Mouse (Mus musculus) embryonic fibroblast, embryonic 13.5 days (primary cell): ENCODE measurements around the gene Atxn7l1.

Experiments used
- CTCF ChIP-seq: IDR thresholded peaks from 2 replicates; pipeline ENCODE4 v1.5.1; 2011; ENCODE audit warnings: mild to moderate bottlenecking, control low read depth, low read length, moderate library complexity, borderline replicate concordance; ENCODE audit not compliant: insufficient read depth
- POLR2A ChIP-seq: IDR thresholded peaks from 2 replicates; pipeline ENCODE4 v1.6.1; 2011; ENCODE audit warnings: low read depth, mild to moderate bottlenecking, control low read depth, low read length, moderate library complexity

GRCm38 (mm10) chr12:33337289-33337688, 189.8 kb downstream of the Atxn7l1 start:
- TF ChIP-seq CTCF (no peak), POLR2A (no peak)
